Mouse (Mus musculus): Measurements from ENCODE around the gene Ormdl3. TPM values are rescaled to one million over a fixed set of nuclear protein-coding genes. Genes with fewer than 3 reads are reported as not detected.

Gene Ormdl3
- polyA plus RNA-seq, 1 experiment from 2014 or later, result 62.8 TPM

GRCm38 (mm10) chr11:98577776-98578175, 9.4 kb downstream of the Ormdl3 start:
- H3K4me1 ChIP-seq, result no peaks in the 10 kb centered on the region
- no peaks in the 10 kb centered on the region for H3K9me3 ChIP-seq
- H3K27ac ChIP-seq, result no peak overlapping the region
- ATAC-seq (ENCODE audit: insufficient number of reproducible peaks, insufficient read depth, low FRiP score, low TSS enrichment), result no peak
- H3K9ac ChIP-seq, result no peak overlapping the region
- no peak overlapping the region for H3K4me3 ChIP-seq
- 83% methylated on average over 5 of the region's 5 CpGs for WGBS
- H3K4me2 ChIP-seq (replicated peaks), result no peak overlapping the region
- H3K36me3 ChIP-seq, result peaks cover 22% of the 10 kb centered on the region
- no peaks in the 10 kb centered on the region for H3K27me3 ChIP-seq

GRCm38 (mm10) chr11:98569461-98569860, 17.7 kb downstream of the Ormdl3 start:
- Histone ChIP-seq H3K27ac (no peak overlapping the region), H3K9ac (no peak overlapping the region), H3K9me3 (no peaks in the 10 kb centered on the region), H3K4me3 (no peak overlapping the region), H3K4me1 (no peaks in the 10 kb centered on the region), H3K36me3 (no peaks in the 10 kb centered on the region), H3K4me2 (replicated peaks) (no peak overlapping the region), H3K27me3 (no peaks in the 10 kb centered on the region)
- 78% methylated on average over 6 of the region's 6 CpGs for WGBS
- ATAC-seq (ENCODE audit: insufficient number of reproducible peaks, insufficient read depth, low FRiP score, low TSS enrichment), result no peak

GRCm38 (mm10) chr11:98568326-98568725, 18.8 kb downstream of the Ormdl3 start:
- no peak overlapping the region for H3K9ac ChIP-seq
- no peak overlapping the region for H3K4me2 ChIP-seq (replicated peaks)
- H3K4me1 ChIP-seq, result no peaks in the 10 kb centered on the region
- 85% methylated on average over 8 of the region's 8 CpGs for WGBS
- no peaks in the 10 kb centered on the region for H3K36me3 ChIP-seq
- no peaks in the 10 kb centered on the region for H3K27me3 ChIP-seq
- H3K9me3 ChIP-seq, result no peaks in the 10 kb centered on the region
- H3K27ac ChIP-seq, result no peak overlapping the region
- ATAC-seq (ENCODE audit: insufficient number of reproducible peaks, insufficient read depth, low FRiP score, low TSS enrichment), result no peak
- no peak overlapping the region for H3K4me3 ChIP-seq

GRCm38 (mm10) chr11:98563921-98564414, 23.2 kb downstream of the Ormdl3 start:
- 63% methylated on average over 13 of the region's 13 CpGs for WGBS
- Histone ChIP-seq H3K9me3 (no peaks in the 10 kb centered on the region), H3K4me2 (replicated peaks) (no peak overlapping the region), H3K4me1 (no peaks in the 10 kb centered on the region; the same call in 1 of the 2 replicates), H3K27ac (no peak overlapping the region), H3K9ac (no peak overlapping the region), H3K27me3 (no peaks in the 10 kb centered on the region), H3K36me3 (no peaks in the 10 kb centered on the region), H3K4me3 (no peak overlapping the region)
- ATAC-seq (ENCODE audit: insufficient number of reproducible peaks, insufficient read depth, low FRiP score, low TSS enrichment), result no peak

GRCm38 (mm10) chr11:98563025-98563424, 24.1 kb downstream of the Ormdl3 start:
- no peaks in the 10 kb centered on the region for H3K36me3 ChIP-seq
- 85% methylated on average over 3 of the region's 3 CpGs for WGBS

GRCm38 (mm10) chr11:98560942-98561341, 26.2 kb downstream of the Ormdl3 start:
- Histone ChIP-seq H3K4me2 (replicated peaks) (no peak overlapping the region), H3K4me1 (no peaks in the 10 kb centered on the region; the same call in 1 of the 2 replicates), H3K27ac (no peak overlapping the region), H3K36me3 (no peaks in the 10 kb centered on the region), H3K9me3 (no peaks in the 10 kb centered on the region), H3K27me3 (peaks cover 2% of the 10 kb centered on the region), H3K4me3 (no peak overlapping the region), H3K9ac (no peak overlapping the region)
- no peak for ATAC-seq (ENCODE audit: insufficient number of reproducible peaks, insufficient read depth, low FRiP score, low TSS enrichment)
- WGBS, result 35% methylated on average over 7 of the region's 7 CpGs

More at GRCm38 (mm10) chr11:98563025-98563424, 24.1 kb downstream of the Ormdl3 start:
- H3K4me1 ChIP-seq, result no peaks in the 10 kb centered on the region; the same call in 1 of the 2 replicates
- H3K27ac ChIP-seq, result no peak overlapping the region
- no peak for ATAC-seq (ENCODE audit: insufficient number of reproducible peaks, insufficient read depth, low FRiP score, low TSS enrichment)
- no peaks in the 10 kb centered on the region for H3K9me3 ChIP-seq
- peaks cover 2% of the 10 kb centered on the region; the same call in 1 of the 2 replicates for H3K27me3 ChIP-seq
- no peak overlapping the region for H3K4me3 ChIP-seq
- no peak overlapping the region for H3K4me2 ChIP-seq (replicated peaks)
- H3K9ac ChIP-seq, result no peak overlapping the region

- Histone ChIP-seq H3K4me3 (no peak overlapping the region), H3K27ac (no peak overlapping the region), H3K4me1 (no peaks in the 10 kb centered on the region), H3K9me3 (no peaks in the 10 kb centered on the region), H3K27me3 (peaks cover 6% of the 10 kb centered on the region), H3K9ac (no peak overlapping the region), H3K36me3 (no peaks in the 10 kb centered on the region), H3K4me2 (replicated peaks) (no peak overlapping the region)
- 71% methylated on average over 12 of the region's 12 CpGs for WGBS
- no peak for ATAC-seq (ENCODE audit: insufficient number of reproducible peaks, insufficient read depth, low FRiP score, low TSS enrichment)
These were observed 32.0 kb downstream of the Ormdl3 start for GRCm38 (mm10) chr11:98555124-98555700.

- H3K9me3 ChIP-seq, result no peaks in the 10 kb centered on the region
- ATAC-seq (ENCODE audit: insufficient number of reproducible peaks, insufficient read depth, low FRiP score, low TSS enrichment), result no peak
- no peaks in the 10 kb centered on the region for H3K4me1 ChIP-seq
- no peak overlapping the region for H3K27ac ChIP-seq
- H3K36me3 ChIP-seq, result no peaks in the 10 kb centered on the region
- H3K9ac ChIP-seq, result no peak overlapping the region
- no peak overlapping the region for H3K4me2 ChIP-seq (replicated peaks)
- H3K4me3 ChIP-seq, result no peak overlapping the region
- WGBS, result 93% methylated on average over 4 of the region's 4 CpGs
- peaks cover 18% of the 10 kb centered on the region for H3K27me3 ChIP-seq
These were observed 33.2 kb downstream of the Ormdl3 start for GRCm38 (mm10) chr11:98553966-98554365.

GRCm38 (mm10) chr11:98550975-98551828, 36.0 kb downstream of the Ormdl3 start, which contains the start of gene Zpbp2:
Gene Zpbp2, plus strand, starts transcription at chr11:98551097.
- peak within 1 kb of the TSS; percentile 69 for H3K4me2 ChIP-seq (replicated peaks)
- peak within 1 kb of the TSS; percentile 55 for H3K9ac ChIP-seq
- no peaks in the 10 kb centered on the region for H3K36me3 ChIP-seq
- under 1% methylated on average over 51 of the region's 51 CpGs for WGBS
- peak within 1 kb of the TSS; percentile 31; the same call in 1 of the 2 replicates for H3K27ac ChIP-seq
- peak; percentile 97 for ATAC-seq (ENCODE audit: insufficient number of reproducible peaks, insufficient read depth, low FRiP score, low TSS enrichment)
- H3K9me3 ChIP-seq, result no peaks in the 10 kb centered on the region
- H3K27me3 ChIP-seq, result peaks cover 42% of the 10 kb centered on the region
- peak within 1 kb of the TSS; percentile 71 for H3K4me3 ChIP-seq
- no peaks in the 10 kb centered on the region for H3K4me1 ChIP-seq

GRCm38 (mm10) chr11:98550311-98550974, 36.7 kb downstream of the Ormdl3 start:
- ATAC-seq (ENCODE audit: insufficient number of reproducible peaks, insufficient read depth, low FRiP score, low TSS enrichment), result no peak
- peak overlapping the region; percentile 55 for H3K9ac ChIP-seq
- no peaks in the 10 kb centered on the region for H3K36me3 ChIP-seq
- peaks cover 5% of the 10 kb centered on the region; the same call in 1 of the 2 replicates for H3K4me1 ChIP-seq
- H3K27ac ChIP-seq, result no peak overlapping the region
- WGBS, result 20% methylated on average over 20 of the region's 20 CpGs
- H3K4me2 ChIP-seq (replicated peaks), result peak overlapping the region; percentile 69
- peaks cover 49% of the 10 kb centered on the region for H3K27me3 ChIP-seq
- no peaks in the 10 kb centered on the region for H3K9me3 ChIP-seq
- peak overlapping the region; percentile 71 for H3K4me3 ChIP-seq

- peaks cover 8% of the 10 kb centered on the region; the same call in 1 of the 2 replicates for H3K4me1 ChIP-seq
- no peak for ATAC-seq (ENCODE audit: insufficient number of reproducible peaks, insufficient read depth, low FRiP score, low TSS enrichment)
- H3K4me2 ChIP-seq (replicated peaks), result no peak overlapping the region
- H3K9ac ChIP-seq, result no peak overlapping the region
- no peak overlapping the region for H3K4me3 ChIP-seq
- H3K27ac ChIP-seq, result no peak overlapping the region
- no peaks in the 10 kb centered on the region for H3K36me3 ChIP-seq
- 72% methylated on average over 4 of the region's 4 CpGs for WGBS
- no peaks in the 10 kb centered on the region for H3K9me3 ChIP-seq
- H3K27me3 ChIP-seq, result peaks cover 52% of the 10 kb centered on the region
These were observed 37.8 kb downstream of the Ormdl3 start for GRCm38 (mm10) chr11:98549363-98549762.

Measured in embryonic facial prominence, embryonic 12.5 days (tissue).